Mouse (Mus musculus): ENCODE data around the gene C1qtnf4. TPM values are rescaled to one million over a fixed set of nuclear protein-coding genes. Genes with fewer than 3 reads are reported as not detected.

Gene C1qtnf4
- total RNA-seq, 2 experiments from 2014 or later, result 198 to 208 TPM

DNA sequence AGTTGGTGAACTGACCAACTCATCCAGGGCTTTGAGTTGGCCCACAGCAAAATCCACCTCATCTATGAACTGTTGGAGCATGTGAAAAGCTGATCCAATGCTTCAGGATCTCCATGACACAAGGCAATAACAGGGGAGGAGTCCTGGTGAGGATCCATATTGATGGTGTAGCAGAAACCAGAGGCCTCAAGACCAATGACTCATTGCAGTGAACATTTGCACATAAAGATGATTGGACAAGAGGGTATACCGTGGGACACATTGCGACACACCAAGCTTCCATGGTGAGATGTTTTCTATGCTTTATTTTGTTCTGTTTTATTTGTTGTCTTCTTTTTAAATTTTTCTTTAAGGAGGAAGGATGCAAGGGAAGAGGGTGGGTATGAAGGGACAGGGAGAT, 37.0 kb downstream of the C1qtnf4 start:
- DNase-seq (ENCODE audit: low spot score in 2 of 2), result no peak

DNA sequence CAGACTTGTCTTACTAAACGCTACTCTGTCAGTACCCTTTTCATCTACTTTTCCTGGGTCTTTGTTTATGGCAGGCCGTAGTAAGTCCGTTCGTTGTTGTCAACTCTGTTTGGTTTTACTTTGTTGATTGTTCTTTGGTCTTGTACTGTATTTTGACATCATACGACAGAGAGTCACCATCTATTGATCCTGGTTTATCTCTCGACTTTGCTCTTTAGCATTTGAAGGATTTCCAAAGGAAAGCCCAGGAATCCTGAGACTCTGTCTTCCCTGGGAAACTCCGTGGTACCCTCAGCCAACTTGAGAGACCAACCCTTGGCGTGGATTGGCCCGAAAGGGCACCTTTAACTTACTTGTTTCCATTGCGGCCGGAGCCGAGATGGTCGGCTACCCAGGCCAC, 42.9 kb downstream of the C1qtnf4 start:
- DNase-seq (ENCODE audit: low spot score in 2 of 2), result no peak

DNA sequence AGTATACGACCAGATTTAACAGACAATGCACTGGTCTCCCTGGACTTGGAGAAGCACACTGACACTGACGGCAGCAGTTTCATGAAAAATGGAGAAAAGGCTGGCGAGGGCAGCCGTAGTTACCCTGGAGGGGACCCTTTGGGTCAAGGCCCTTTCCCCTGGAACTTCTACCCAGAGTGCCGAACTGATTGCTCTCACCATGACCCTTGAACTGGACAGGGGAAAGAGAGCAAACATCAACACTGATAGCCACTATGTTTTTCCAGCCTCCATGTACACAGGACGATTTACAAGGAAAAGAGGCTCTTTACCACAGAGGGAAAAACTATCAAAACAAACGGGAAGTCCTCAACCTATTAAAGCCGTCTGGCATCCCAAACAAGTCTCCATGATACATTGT, 46.2 kb downstream of the C1qtnf4 start:
- no peak for DNase-seq (ENCODE audit: low spot score in 2 of 2)

DNA sequence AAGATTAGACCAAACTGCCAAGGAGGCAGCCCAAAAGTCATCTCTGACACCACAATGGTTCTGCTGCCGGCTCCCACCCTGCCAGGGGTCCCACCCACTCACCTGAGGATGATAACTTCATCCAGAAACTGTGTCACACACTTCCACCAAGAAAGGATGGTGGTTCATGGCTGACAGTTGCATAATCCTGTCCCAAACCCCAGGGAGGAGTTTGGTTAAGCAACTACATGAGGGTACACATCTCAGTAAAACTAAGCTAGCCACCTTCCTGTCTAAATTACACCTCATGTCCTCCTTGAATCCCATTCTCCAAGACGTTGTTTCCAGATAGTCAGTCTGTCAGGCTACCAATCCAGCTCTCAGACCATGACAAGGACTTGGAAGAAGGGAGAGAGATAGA, 46.6 kb downstream of the C1qtnf4 start:
- no peak for DNase-seq (ENCODE audit: low spot score in 2 of 2)

DNA sequence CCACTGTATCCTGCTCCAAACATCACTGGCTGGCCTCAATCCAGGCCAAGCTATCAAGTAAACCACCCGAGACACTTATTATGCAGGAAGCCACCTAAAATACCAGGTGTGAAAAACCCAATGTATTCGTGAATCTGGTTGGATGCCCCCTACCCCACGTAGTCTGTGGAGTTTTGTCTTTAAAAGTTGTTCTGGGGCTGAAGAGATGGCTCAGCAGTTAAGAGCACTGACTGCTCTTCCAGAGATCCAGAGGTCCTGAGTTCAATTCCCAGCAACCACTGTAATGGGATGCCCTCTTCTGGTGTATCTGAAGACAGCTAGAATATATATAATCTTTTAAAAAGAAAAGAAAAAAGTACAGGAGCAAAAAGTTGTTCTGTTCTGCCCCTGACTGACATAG, 52.7 kb downstream of the C1qtnf4 start:
- no peak for DNase-seq (ENCODE audit: low spot score in 2 of 2)

DNA sequence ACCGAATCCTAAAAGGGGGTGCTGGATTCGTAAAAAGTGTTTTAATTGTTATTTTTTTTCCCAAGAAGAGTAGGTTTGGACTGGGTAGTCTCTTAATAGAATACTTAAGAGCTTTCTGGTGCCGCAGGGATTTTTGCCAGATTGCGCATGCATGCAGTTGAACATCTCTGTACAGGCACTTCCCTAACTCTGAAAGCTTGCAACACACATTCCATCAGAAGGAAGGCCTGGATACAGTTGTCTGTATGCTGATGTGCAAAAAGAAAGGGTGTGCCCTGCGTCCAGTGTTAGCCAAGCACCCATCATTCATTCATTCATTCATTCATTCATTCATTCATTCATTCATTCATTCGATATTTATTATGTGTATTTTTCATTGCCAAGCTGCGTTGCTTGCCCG, 54.1 kb downstream of the C1qtnf4 start:
- DNase-seq (ENCODE audit: low spot score in 2 of 2), result no peak

Other genes with a start within 250 kb of the C1qtnf4 start
- gene Nup160, start 208.6 kb upstream of the C1qtnf4 start, total RNA-seq (2021), result 10 to 100 TPM; 11.5 to 17.4 TPM
- gene Fnbp4, start 140.5 kb upstream of the C1qtnf4 start, total RNA-seq (2021), result 10 to 100 TPM; 46.9 to 51.0 TPM
- 1 to 10 TPM in 1 of 2 experiments, under 1 TPM in 1; 0.64 to 1.5 TPM for gene Agbl2, start 103.1 kb upstream of the C1qtnf4 start, total RNA-seq (2021)
- gene Mtch2, start 38.7 kb upstream of the C1qtnf4 start, total RNA-seq (2021), result 100 to 1,000 TPM; 102 to 110 TPM
- gene Kbtbd4, start 18.9 kb downstream of the C1qtnf4 start, total RNA-seq (2021), result 10 to 100 TPM; 37.1 to 37.9 TPM
- gene Ndufs3, start 19.0 kb downstream of the C1qtnf4 start, total RNA-seq (2021), result 100 to 1,000 TPM; 225 to 240 TPM
- 100 to 1,000 TPM; 136 to 140 TPM for gene Celf1, start 54.5 kb downstream of the C1qtnf4 start, total RNA-seq (2021)
- gene Rapsn, start 149.8 kb downstream of the C1qtnf4 start, total RNA-seq (2021), result under 1 TPM; 0.23 to 0.57 TPM
- 100 to 1,000 TPM; 199 to 219 TPM for gene Psmc3, start 168.1 kb downstream of the C1qtnf4 start, total RNA-seq (2021)
- gene Slc39a13, start 184.6 kb downstream of the C1qtnf4 start, total RNA-seq (2021), result 10 to 100 TPM; 26.2 to 32.7 TPM
- 1 to 10 TPM; 2.8 to 4.0 TPM for gene Spi1, start 196.5 kb downstream of the C1qtnf4 start, total RNA-seq (2021)
- under 1 TPM; 0.12 to 0.18 TPM for gene Mybpc3, start 232.3 kb downstream of the C1qtnf4 start, total RNA-seq (2021)